Mouse (Mus musculus) embryo, embryonic 10 days (tissue): Measurements from ENCODE around the gene Calr3.

Experiments used
- DNase-seq: peaks from one replicate; pipeline ENCODE4 v3.0.0-alpha.2; 2015; ENCODE audit warnings: low spot score

Gene Calr3

DNA sequence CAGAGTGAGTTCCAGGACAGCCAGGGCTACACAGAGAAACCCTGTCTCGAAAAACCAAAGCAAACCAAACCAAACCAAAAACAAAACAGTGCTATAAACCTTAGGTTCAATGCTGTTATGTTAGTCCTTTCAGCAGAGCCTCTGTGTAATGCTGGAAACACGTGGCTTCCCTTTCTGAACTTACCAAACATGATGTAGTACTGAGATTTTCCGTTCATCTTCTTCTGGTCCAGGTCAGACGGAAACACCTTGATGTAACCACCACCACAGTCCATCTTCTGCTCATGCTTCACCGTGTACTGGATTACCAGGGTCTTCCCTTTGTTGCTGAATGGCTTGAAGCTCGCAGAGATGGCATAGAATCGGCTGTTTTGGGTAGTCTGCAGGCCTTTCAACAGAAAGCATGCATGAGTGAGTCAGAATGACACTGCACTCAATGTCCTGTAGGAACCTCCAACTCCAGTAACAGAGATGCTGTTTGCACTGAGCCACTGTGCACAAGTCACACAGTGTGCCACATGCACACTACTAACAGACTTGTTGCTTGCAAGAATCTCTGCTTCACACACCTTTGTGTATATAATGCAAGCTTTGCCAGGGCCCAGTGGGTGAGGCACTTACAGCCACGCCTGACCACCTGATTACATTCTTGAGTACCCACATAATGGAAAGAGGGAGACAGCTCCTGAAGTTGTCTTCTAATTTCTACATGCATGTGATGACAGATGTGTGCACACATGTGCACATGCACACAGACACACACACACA is 5.2 kb downstream of the Calr3 start:
- no peak for DNase-seq

DNA sequence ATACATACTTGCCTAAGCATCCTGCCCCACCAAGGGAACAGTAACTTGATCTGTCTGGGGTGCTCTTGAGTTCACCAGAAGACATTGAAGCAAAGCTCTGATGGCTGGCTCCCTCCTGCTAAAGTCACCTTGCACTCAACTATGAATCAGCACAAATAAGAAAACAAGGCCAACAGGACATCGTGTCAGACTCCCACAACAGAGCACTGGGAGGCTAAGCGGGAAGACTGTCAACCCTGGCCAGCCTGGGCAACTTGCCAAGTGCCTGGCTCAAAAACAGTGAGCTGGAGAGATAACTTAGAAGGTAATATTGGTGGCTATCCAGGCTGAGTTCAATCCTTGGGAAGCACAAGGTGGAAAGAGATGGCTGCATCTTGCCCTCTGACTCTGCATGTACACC is 8.7 kb downstream of the Calr3 start:
- no peak for DNase-seq

DNA sequence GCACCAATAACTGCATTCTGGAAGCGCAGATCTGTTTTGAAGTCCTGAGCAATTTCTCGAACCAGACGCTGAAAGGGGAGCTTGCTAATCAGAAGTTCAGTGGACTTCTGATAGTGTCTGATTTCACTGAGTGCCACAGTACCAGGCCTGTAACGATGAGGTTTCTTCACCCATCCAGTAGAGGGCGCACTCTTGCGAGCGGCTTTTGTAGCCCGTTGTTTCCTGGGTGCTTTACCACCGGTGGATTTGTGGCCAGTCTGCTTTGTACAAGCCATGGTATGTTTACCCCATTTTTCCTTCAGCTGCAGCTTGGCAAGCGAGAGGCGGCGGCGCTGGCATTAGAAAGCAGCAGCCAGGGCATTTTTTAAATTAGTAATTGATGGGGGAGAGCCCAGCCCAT is 14.0 kb downstream of the Calr3 start:
- no peak for DNase-seq

DNA sequence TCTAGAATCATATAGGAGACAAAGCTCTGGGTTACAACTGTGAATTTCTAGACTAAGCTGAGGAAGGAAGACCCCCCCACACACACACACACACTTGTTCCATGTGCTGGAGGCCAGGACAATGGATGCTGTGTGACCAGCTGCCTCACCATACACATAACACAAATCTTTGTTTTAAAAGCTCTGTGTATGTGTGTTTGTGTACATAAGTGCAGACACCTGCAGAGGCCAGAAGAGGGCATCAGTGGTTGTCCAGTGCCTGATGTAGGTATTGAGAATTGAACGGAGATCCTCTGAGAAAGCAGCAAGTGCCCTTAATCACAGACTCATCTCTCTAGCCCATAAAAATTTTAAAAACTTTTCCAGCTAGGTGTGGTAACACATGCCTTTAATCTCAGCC is 20.7 kb downstream of the Calr3 start:
- peak; percentile 24 for DNase-seq

DNA sequence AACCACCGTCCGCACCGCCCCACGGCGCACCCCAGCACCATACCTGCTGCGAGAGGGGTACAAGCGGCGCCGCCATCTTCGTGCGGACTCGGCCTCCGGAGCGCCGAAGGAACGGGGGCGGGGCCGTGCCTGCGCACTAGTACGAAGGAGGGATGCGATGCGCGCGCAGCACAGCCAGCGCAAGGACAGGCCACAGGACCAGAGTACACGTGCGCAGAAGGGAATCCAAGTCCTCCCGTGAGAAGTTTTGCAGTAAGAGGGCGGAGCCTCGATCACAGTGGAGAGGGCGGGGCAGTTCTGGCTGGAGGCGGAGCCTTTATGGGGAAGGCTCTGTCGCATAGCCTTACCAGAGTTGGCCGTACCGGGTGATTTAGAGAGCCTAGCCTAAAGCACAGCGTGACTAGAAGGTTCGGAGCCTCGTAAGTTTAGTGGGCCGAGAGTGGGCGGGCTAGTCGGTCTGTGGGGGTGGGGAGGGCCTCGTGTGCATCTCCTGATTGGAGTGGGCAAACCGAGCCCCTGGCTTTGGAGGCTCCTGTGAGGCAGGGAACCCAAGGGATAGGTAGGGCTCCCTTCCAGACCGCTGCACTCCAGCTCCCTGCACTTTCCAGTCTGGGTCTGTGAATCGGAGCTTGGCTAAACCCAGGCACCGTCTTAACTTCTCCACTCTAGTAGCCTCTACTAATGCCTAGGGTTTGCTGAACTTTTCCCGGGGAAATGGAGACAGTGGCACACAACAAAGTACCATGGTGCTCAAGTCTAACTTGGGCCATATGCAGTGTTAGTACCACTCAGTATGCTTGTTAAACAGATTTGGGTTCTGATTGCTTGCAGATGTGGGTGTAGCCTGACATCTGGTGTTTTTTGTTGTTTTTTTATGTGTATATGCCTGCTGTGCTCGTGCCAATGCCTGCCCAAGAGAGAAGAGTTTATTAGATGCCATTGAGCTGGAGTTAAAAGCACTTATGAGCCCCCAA is 22.0 kb downstream of the Calr3 start, which contains the start of gene Eps15l1:
TSS of gene Eps15l1 (minus strand) at position 99 of the 974 bp plus-strand sequence.
- DNase-seq = peak; percentile 100

GRCm38 (mm10) chr8:72420571-72421361 is 22.9 kb downstream of the Calr3 start:
- peak; percentile 67 for DNase-seq

- no peak for DNase-seq
Observed at GRCm38 (mm10) chr8:72418073-72418472, 25.6 kb downstream of the Calr3 start.

GRCm38 (mm10) chr8:72415252-72415651 is 28.4 kb downstream of the Calr3 start:
- no peak for DNase-seq

GRCm38 (mm10) chr8:72413839-72414238 is 29.8 kb downstream of the Calr3 start:
- peak; percentile 13 for DNase-seq

- peak; percentile 23 for DNase-seq
Observed at GRCm38 (mm10) chr8:72409443-72409842, 34.2 kb downstream of the Calr3 start.

GRCm38 (mm10) chr8:72407878-72408277 is 35.8 kb downstream of the Calr3 start:
- no peak for DNase-seq

- DNase-seq = no peak
Observed at GRCm38 (mm10) chr8:72402981-72403380, 40.7 kb downstream of the Calr3 start.

GRCm38 (mm10) chr8:72401381-72401780 is 42.3 kb downstream of the Calr3 start:
- no peak for DNase-seq

GRCm38 (mm10) chr8:72385737-72386136 is 57.9 kb downstream of the Calr3 start:
- no peak for DNase-seq

DNA sequence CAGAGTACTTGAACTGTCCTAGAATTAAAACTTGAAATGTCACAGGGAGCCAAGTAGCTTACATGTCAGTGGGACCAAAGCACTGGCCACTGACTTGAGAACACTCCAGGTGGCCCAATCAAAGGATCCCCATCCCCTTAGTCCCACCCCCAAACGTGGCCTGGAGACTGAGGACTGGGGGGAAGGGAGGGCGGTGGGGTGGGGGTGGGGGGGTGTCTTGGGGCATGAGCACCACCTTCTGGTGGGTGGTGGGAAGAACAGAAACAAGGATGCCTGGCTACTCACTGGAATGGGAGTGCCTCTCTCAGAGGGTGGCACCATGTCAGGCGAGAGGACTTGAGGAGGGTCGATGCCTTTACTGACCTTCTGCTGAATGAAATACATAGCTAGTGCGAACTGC is 61.3 kb downstream of the Calr3 start:
- peak; percentile 20 for DNase-seq

DNA sequence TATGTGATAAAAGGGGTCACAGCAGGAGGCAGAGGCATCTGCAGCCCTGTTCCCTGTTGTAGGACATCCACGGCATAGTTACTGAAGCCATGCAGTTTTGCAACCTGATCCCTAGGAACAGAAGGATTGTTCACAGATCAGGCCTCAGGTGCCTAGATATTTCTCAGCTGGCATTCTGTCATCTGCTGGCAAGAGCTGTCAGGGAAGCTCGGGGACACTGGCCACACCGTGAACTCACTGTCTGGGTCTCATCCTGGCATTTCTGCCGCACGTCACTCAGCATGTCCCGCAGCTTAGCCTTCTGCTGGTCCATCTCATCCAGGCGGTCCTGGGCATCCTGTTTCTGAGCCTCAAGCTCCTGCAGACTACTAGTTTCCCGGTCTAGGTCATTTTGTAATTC is 63.0 kb downstream of the Calr3 start:
- DNase-seq = no peak

GRCm38 (mm10) chr8:72376900-72377299 is 66.8 kb downstream of the Calr3 start:
- DNase-seq = no peak

GRCm38 (mm10) chr8:72376309-72376708 is 67.4 kb downstream of the Calr3 start:
- DNase-seq = no peak

- DNase-seq = peak; percentile 11
Observed at GRCm38 (mm10) chr8:72375161-72375560, 68.5 kb downstream of the Calr3 start.
